Mouse (Mus musculus): ENCODE data around the gene Olfr224.

Olfr224 gene

DNA sequence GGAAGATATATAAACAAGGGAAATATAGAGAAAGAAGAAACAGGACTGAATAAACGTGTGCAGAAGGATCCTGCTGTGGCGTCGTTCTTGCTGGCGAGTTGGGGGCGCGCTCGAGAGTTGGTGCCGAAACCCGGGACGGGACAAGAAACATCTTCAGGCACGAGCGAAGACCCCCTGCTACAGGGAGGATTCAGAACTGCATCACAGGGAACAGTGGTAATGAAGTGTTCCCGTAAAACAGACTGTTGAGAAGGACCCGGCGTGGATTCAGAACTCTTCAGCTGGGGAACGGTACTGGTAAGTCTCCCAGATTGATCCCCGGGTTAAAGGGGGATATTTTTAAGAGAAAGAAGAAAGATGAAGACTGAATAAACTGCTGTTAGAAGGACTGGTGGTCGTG, 51.4 kb downstream of the Olfr224 start:
- DNase-seq (ENCODE audit: low spot score in 2 of 2): peak; percentile 80 to 98
